ENCODE assay signal across 8 mouse cellular contexts in the genomic region with DNA sequence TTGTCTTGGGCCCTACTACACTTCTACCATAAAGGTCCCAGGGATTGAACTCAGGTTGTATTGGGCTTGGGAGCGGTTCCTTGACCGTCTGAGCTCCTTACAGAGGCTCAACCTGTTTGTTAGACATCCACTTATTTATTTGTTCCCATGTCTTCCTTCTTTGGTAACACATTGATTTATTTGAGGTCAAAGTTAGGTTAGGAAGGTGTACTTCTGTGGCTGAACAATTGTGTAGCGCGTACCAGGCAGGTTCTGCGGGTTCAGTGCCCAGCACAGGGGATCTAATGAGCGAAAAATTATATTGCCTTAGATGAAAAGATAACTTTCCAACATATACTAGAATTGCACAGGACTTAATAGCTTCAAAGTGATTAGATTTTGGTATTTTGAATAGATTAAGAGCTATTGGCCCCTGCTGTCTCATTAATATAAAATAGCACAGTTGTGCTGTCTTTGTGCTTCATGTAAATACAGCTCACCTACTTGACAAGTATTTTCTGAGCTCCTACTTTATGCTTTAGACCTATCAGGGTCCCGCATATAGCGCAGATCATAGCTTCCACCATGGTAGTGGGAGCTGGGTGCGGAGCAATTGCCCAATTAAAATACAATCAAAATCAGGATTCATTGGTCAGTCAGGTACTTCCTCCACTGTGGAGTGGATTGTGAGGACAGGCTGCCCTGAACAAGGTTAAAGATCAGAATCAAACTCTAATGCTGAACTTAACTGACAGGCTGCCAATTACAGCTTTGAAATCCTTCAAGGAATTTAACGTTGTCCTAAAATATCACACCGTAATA. TPM values are rescaled to one million over a fixed set of nuclear protein-coding genes. Genes with fewer than 3 reads are reported as not detected.
DNase-seq lines count a peak whose midpoint lies in the region; ATAC-seq and TF ChIP-seq lines count a peak whose summit lies in the region.

No protein-coding gene starts in this region.

- peak overlapping the region; percentile 89 for H3K9ac ChIP-seq in heart, embryonic 13.5 days
- peak overlapping the region; percentile 88 for H3K9ac ChIP-seq in neural tube, embryonic 12.5 days

- H3K4me2 ChIP-seq in heart, embryonic 13.5 days, result peak overlapping the region; percentile 84
- peak overlapping the region; percentile 73 for H3K4me2 ChIP-seq in neural tube, embryonic 12.5 days (replicated peaks)

- intact Hi-C loops in gastrocnemius, adult 2 months (cut with DNase I), result loop anchor here (5.0 kb wide), 1 partner anchor 641 kb away; a partner anchor contains a TSS

- no peak for ATAC-seq in G1E (ENCODE audit: extremely low read depth, insufficient number of reproducible peaks, low FRiP score, poor library complexity, severe bottlenecking)
- no peak for ATAC-seq in heart, embryonic 13.5 days (ENCODE audit: extremely low read depth, insufficient number of reproducible peaks, low FRiP score, low TSS enrichment)
- peak; percentile 6; the same call in 1 of the 2 replicates for ATAC-seq in neural tube, embryonic 12.5 days (ENCODE audit: low FRiP score, low read depth)
- no peak for ATAC-seq in monocyte, adult 5-6 weeks (replicated peaks; ENCODE audit: insufficient number of reproducible peaks, low FRiP score, low TSS enrichment, poor library complexity, severe bottlenecking)

- WGBS in heart, embryonic 13.5 days, result 51% methylated on average over 11 of the region's 11 CpGs
- 21% methylated on average over 11 of the region's 11 CpGs for WGBS in neural tube, embryonic 12.5 days

- no peaks in the 10 kb centered on the region for H3K9me3 ChIP-seq in G1E (replicated peaks)
- H3K9me3 ChIP-seq in heart, embryonic 13.5 days, result no peaks in the 10 kb centered on the region
- H3K9me3 ChIP-seq in neural tube, embryonic 12.5 days, result no peaks in the 10 kb centered on the region

- peaks cover 7% of the 10 kb centered on the region for H3K36me3 ChIP-seq in G1E (replicated peaks)
- H3K36me3 ChIP-seq in heart, embryonic 13.5 days, result 0 out of 2 replicates have a peak, but pooled peaks cover 12% of the 10 kb centered on the region
- H3K36me3 ChIP-seq in neural tube, embryonic 12.5 days, result no peaks in the 10 kb centered on the region

- H3K4me3 ChIP-seq in gastrocnemius, adult 2 months, result peak overlapping the region; percentile 95
- H3K4me3 ChIP-seq in G1E (ENCODE audit: low read depth, low read length), result peak overlapping the region; percentile 95
- peak overlapping the region; percentile 88 for H3K4me3 ChIP-seq in heart, embryonic 13.5 days
- peak overlapping the region; percentile 74 for H3K4me3 ChIP-seq in neural tube, embryonic 12.5 days

- peaks cover 10% of the 10 kb centered on the region for H3K27me3 ChIP-seq in G1E (ENCODE audit: insufficient read depth, low read length)
- no peaks in the 10 kb centered on the region for H3K27me3 ChIP-seq in heart, embryonic 13.5 days (replicated peaks)
- H3K27me3 ChIP-seq in neural tube, embryonic 12.5 days (replicated peaks), result no peaks in the 10 kb centered on the region

- TF ChIP-seq CTCF in gastrocnemius, adult 2 months (IDR thresholded peaks at IDR 0.05), result no peak
- TF ChIP-seq CTCF in G1E (IDR thresholded peaks at IDR 0.05; ENCODE audit: low read depth, low read length), result no peak

- peak overlapping the region; percentile 98 for H3K27ac ChIP-seq in gastrocnemius, adult 2 months
- peak overlapping the region; percentile 100 for H3K27ac ChIP-seq in heart, embryonic 13.5 days (replicated peaks)
- H3K27ac ChIP-seq in neural tube, embryonic 12.5 days, result peak overlapping the region; percentile 100

- H3K4me1 ChIP-seq in G1E (ENCODE audit: insufficient read depth, low read depth, low read length), result peaks cover 20% of the 10 kb centered on the region
- peaks cover 32% of the 10 kb centered on the region for H3K4me1 ChIP-seq in heart, embryonic 13.5 days
- peaks cover 19% of the 10 kb centered on the region for H3K4me1 ChIP-seq in neural tube, embryonic 12.5 days

- DNase-seq in gastrocnemius, adult 2 months, result no peak
- no peak for DNase-seq in gastrocnemius, postnatal 10 days
- DNase-seq in G1E (ENCODE audit: low spot score), result peak; percentile 10
- DNase-seq in liver, result peak; percentile 6
- no peak for DNase-seq in retina, postnatal 1 day

RNA-seq across cellular contexts. Expression of a gene that starts 1.1 kb away (rescaled TPM):
- 10 to 100 TPM; 49.1 to 58.7 TPM for total RNA-seq in gastrocnemius, adult 2 months (2021)
- total RNA-seq in gastrocnemius, postnatal 10 days (2021), result 10 to 100 TPM; 64.1 to 75.1 TPM
- total RNA-seq in G1E (2014; fragmentation: Nextera tagmentation) (230 and 248 TPM in 2 replicates), G1E (2017) (339 and 407 TPM in 2 replicates)
- 23.4 and 27.8 TPM in 2 replicates for polyA plus RNA-seq in G1E (2012)
- polyA plus RNA-seq in heart, embryonic 13.5 days (2015; fragmentation: Nextera tagmentation; extraction: Ambion mirVana), result 71.9 and 76.9 TPM in 2 replicates
- 139 and 143 TPM in 2 replicates for polyA plus RNA-seq in neural tube, embryonic 12.5 days (2016; fragmentation: Nextera tagmentation; extraction: Ambion mirVana)
- total RNA-seq in monocyte, adult 5-6 weeks (2017), result 413 to 489 TPM (median 444 TPM) in 3 replicates

RNA-seq across cellular contexts. Expression of a gene that starts 36.4 kb away (rescaled TPM):
- not detected for total RNA-seq in gastrocnemius, adult 2 months (2021)
- 1 to 10 TPM; 1.2 to 1.5 TPM for total RNA-seq in gastrocnemius, postnatal 10 days (2021)
- total RNA-seq in G1E (2014; fragmentation: Nextera tagmentation) (22.7 and 34.2 TPM in 2 replicates), G1E (2017) (14.6 and 15.9 TPM in 2 replicates)
- polyA plus RNA-seq in G1E (2012), result 10.1 and 14.5 TPM in 2 replicates
- polyA plus RNA-seq in heart, embryonic 13.5 days (2015; fragmentation: Nextera tagmentation; extraction: Ambion mirVana), result 1.5 and 1.7 TPM in 2 replicates
- polyA plus RNA-seq in neural tube, embryonic 12.5 days (2016; fragmentation: Nextera tagmentation; extraction: Ambion mirVana), result 1.1 and 1.2 TPM in 2 replicates
- total RNA-seq in monocyte, adult 5-6 weeks (2017), result 0.48 to 0.87 TPM in 2 of 3 replicates, not detected in the other

Comparison
In these comparisons a context has a peak if more than half of its experiments do, and no peak if none do; other contexts are left out.
1. DNase-seq: peak in G1E (single experiment) and liver (single experiment); none in gastrocnemius, adult 2 months (single experiment), gastrocnemius, postnatal 10 days (single experiment) and retina, postnatal 1 day (single experiment).
2. Peak in every context shown above with its lines, with median percentiles within 50 percentile points of each other: H3K27ac ChIP-seq and H3K4me3 ChIP-seq.